Mouse (Mus musculus): ENCODE data around the gene Pgap1. TPM values are rescaled to one million over a fixed set of nuclear protein-coding genes. Genes with fewer than 3 reads are reported as not detected.
A peak's percentile ranks its signal among the peaks of the same experiment; 100 is the strongest.

Pgap1 gene
- polyA plus RNA-seq, 2 experiments = 0.30 to 0.80 TPM

DNA sequence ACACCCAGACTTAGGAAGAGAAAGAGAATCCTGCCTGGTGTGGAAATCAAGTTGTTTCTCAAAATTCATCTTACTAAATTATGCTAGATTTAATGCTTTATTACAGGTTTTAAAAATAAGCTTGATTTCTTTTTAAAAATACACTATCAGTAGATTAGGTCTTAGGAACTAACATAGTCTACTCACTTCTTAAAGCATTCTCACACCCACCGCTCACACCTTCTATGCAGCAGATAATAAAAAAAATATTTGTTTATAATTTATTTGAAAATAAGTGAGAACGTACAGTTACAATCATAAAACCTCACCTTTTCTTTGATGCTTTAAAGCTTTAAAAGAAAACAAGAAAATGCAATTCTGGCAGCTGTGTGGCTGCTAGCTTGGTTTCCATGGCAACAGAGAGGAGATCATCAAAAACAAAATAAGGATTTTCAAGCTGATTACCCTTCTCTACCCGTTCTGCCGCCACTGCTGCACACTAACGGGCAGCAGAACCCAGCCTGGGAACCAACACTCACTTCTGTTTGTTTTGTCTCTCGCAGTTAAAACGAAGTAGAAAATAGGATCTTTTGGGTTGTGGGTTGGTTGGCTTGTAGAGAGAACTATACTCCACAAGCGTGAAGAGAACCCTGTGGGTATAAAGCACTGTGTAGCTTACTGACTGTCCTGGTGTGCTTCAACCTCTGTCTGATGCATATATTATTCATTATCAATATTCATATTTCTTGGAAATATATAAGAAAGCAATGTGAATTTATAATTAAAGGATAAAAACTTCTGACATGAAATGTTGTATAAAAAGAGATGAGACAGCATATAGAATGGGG lies 21.1 kb upstream of the Pgap1 start:
- Histone ChIP-seq H3K36me3 (replicated peaks; ENCODE audit: control insufficient read depth, insufficient read depth, low read depth) (no peaks in the 10 kb centered on the region), H3K27me3 (ENCODE audit: control insufficient read depth, insufficient read depth, low read length) (no peaks in the 10 kb centered on the region), H3K9me3 (ENCODE audit: control insufficient read depth, low read length) (no peaks in the 10 kb centered on the region), H3K4me2 (ENCODE audit: low read depth) (no peak overlapping the region), H3K27ac (no peak overlapping the region), H3K4me3 (ENCODE audit: insufficient read depth in 1 of 2, low read depth in 2 of 2, low read length in 2 of 2) (no peak overlapping the region), H3K9ac (replicated peaks) (no peak overlapping the region), H3K4me1 (replicated peaks; ENCODE audit: control insufficient read depth in 2 of 2, insufficient read depth in 2 of 2, low read length in 1 of 2) (no peaks in the 10 kb centered on the region)
- DNase-seq (ENCODE audit: low read depth in 3 of 3, low spot score in 3 of 3) (no peak), ATAC-seq (ENCODE audit: insufficient read depth) (no peak)
- no peak for TF ChIP-seq CTCF (IDR thresholded peaks at IDR 0.05; ENCODE audit: low read depth)
- TF ChIP-seq EP300 (IDR thresholded peaks at IDR 0.05; ENCODE audit: low read depth) = no peak
- 55% methylated on average over 8 of the region's 8 CpGs for WGBS (ENCODE audit: insufficient replicate concordance)

DNA sequence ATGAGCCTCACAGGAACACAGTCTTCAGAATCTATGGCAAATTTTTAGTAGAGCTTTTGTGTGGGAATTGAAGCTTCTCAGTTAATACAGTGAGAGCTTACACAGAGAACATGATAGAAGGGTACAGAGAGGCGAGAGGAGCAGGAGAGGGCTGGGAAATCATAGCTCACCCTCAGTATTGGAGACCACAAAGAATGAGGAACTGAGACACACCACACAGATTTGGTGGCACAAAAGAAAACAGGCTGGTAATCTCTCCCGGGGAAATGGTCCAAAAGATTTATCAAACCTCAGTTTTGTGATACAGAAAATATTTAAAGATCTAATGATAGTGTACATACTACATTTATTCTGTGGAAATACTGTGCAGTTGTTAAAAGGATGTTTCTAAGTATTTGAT lies 11.6 kb upstream of the Pgap1 start:
- 26% methylated on average over 2 of the region's 2 CpGs for WGBS (ENCODE audit: insufficient replicate concordance)
- no peak overlapping the region for H3K4me2 ChIP-seq (ENCODE audit: low read depth)
- no peaks in the 10 kb centered on the region for H3K4me1 ChIP-seq (replicated peaks; ENCODE audit: control insufficient read depth in 2 of 2, insufficient read depth in 2 of 2, low read length in 1 of 2)
- no peaks in the 10 kb centered on the region for H3K9me3 ChIP-seq (ENCODE audit: control insufficient read depth, low read length)
- no peaks in the 10 kb centered on the region for H3K27me3 ChIP-seq (ENCODE audit: control insufficient read depth, insufficient read depth, low read length)
- no peak overlapping the region for H3K27ac ChIP-seq
- H3K9ac ChIP-seq (replicated peaks) = no peak overlapping the region
- H3K36me3 ChIP-seq (replicated peaks; ENCODE audit: control insufficient read depth, insufficient read depth, low read depth) = no peaks in the 10 kb centered on the region
- TF ChIP-seq EP300 (IDR thresholded peaks at IDR 0.05; ENCODE audit: low read depth) (no peak), CTCF (IDR thresholded peaks at IDR 0.05; ENCODE audit: low read depth) (no peak)
- no peak overlapping the region for H3K4me3 ChIP-seq (ENCODE audit: insufficient read depth in 1 of 2, low read depth in 2 of 2, low read length in 2 of 2)
- DNase-seq (ENCODE audit: low read depth in 3 of 3, low spot score in 3 of 3) (no peak), ATAC-seq (ENCODE audit: insufficient read depth) (no peak)

GRCm38 (mm10) chr1:54563923-54564322 lies 6.4 kb upstream of the Pgap1 start:
- WGBS (ENCODE audit: insufficient replicate concordance) = 57% methylated on average over 6 of the region's 6 CpGs
- TF ChIP-seq EP300 (IDR thresholded peaks at IDR 0.05; ENCODE audit: low read depth) (no peak), CTCF (IDR thresholded peaks at IDR 0.05; ENCODE audit: low read depth) (no peak)

GRCm38 (mm10) chr1:54556586-54557221 lies 780 bp downstream of the Pgap1 start:
- no peak for TF ChIP-seq EP300 (IDR thresholded peaks at IDR 0.05; ENCODE audit: low read depth)
- Histone ChIP-seq H3K9me3 (ENCODE audit: control insufficient read depth, low read length) (no peaks in the 10 kb centered on the region), H3K4me1 (replicated peaks; ENCODE audit: control insufficient read depth in 2 of 2, insufficient read depth in 2 of 2, low read length in 1 of 2) (no peaks in the 10 kb centered on the region; a peak in 1 of 4 replicates), H3K27ac (no peak overlapping the region), H3K36me3 (replicated peaks; ENCODE audit: control insufficient read depth, insufficient read depth, low read depth) (no peaks in the 10 kb centered on the region), H3K4me3 (ENCODE audit: insufficient read depth in 1 of 2, low read depth in 2 of 2, low read length in 2 of 2) (peak overlapping the region; percentile 56 to 62), H3K27me3 (ENCODE audit: control insufficient read depth, insufficient read depth, low read length) (peaks cover 7% of the 10 kb centered on the region), H3K9ac (replicated peaks) (no peak overlapping the region), H3K4me2 (ENCODE audit: low read depth) (peak overlapping the region; percentile 66)
- 8% methylated on average over 18 of the region's 18 CpGs for WGBS (ENCODE audit: insufficient replicate concordance)
- DNase-seq (ENCODE audit: low read depth in 3 of 3, low spot score in 3 of 3) (no peak), ATAC-seq (ENCODE audit: insufficient read depth) (no peak)

More at GRCm38 (mm10) chr1:54563923-54564322, 6.4 kb upstream of the Pgap1 start:
- Histone ChIP-seq H3K4me2 (ENCODE audit: low read depth) (no peak overlapping the region), H3K27me3 (ENCODE audit: control insufficient read depth, insufficient read depth, low read length) (no peaks in the 10 kb centered on the region), H3K4me1 (replicated peaks; ENCODE audit: control insufficient read depth in 2 of 2, insufficient read depth in 2 of 2, low read length in 1 of 2) (no peaks in the 10 kb centered on the region), H3K27ac (no peak overlapping the region), H3K9me3 (ENCODE audit: control insufficient read depth, low read length) (no peaks in the 10 kb centered on the region), H3K4me3 (ENCODE audit: insufficient read depth in 1 of 2, low read depth in 2 of 2, low read length in 2 of 2) (no peak overlapping the region), H3K9ac (replicated peaks) (no peak overlapping the region), H3K36me3 (replicated peaks; ENCODE audit: control insufficient read depth, insufficient read depth, low read depth) (no peaks in the 10 kb centered on the region)
- DNase-seq (ENCODE audit: low read depth in 3 of 3, low spot score in 3 of 3) (no peak), ATAC-seq (ENCODE audit: insufficient read depth) (no peak)

- no peak for DNase-seq (ENCODE audit: low read depth in 3 of 3, low spot score in 3 of 3)
- WGBS (ENCODE audit: insufficient replicate concordance) = 45% methylated on average over 4 of the region's 4 CpGs
- Histone ChIP-seq H3K27ac (no peak overlapping the region), H3K27me3 (ENCODE audit: control insufficient read depth, insufficient read depth, low read length) (peaks cover 7% of the 10 kb centered on the region), H3K36me3 (replicated peaks; ENCODE audit: control insufficient read depth, insufficient read depth, low read depth) (no peaks in the 10 kb centered on the region), H3K9me3 (ENCODE audit: control insufficient read depth, low read length) (no peaks in the 10 kb centered on the region), H3K9ac (replicated peaks) (no peak overlapping the region), H3K4me3 (ENCODE audit: insufficient read depth in 1 of 2, low read depth in 2 of 2, low read length in 2 of 2) (no peak overlapping the region), H3K4me1 (replicated peaks; ENCODE audit: control insufficient read depth in 2 of 2, insufficient read depth in 2 of 2, low read length in 1 of 2) (no peaks in the 10 kb centered on the region; a peak in 1 of 4 replicates), H3K4me2 (ENCODE audit: low read depth) (no peak overlapping the region)
- no peak for TF ChIP-seq EP300 (IDR thresholded peaks at IDR 0.05; ENCODE audit: low read depth)
- TF ChIP-seq CTCF (IDR thresholded peaks at IDR 0.05; ENCODE audit: low read depth) = no peak
- no peak for ATAC-seq (ENCODE audit: insufficient read depth)
These were observed 1.9 kb downstream of the Pgap1 start for GRCm38 (mm10) chr1:54555364-54556140.
